Mouse (Mus musculus): ENCODE results near the gene Fam205c. TPM values are rescaled to one million over a fixed set of nuclear protein-coding genes. Genes with fewer than 3 reads are reported as not detected.
"Not testable (repeated sequence)": the region's sequence is repeated elsewhere in the genome, so short reads cannot be mapped to it uniquely, and the experiment has no call there.

Fam205c gene
- polyA plus RNA-seq, 1 experiment, result not detected

DNA sequence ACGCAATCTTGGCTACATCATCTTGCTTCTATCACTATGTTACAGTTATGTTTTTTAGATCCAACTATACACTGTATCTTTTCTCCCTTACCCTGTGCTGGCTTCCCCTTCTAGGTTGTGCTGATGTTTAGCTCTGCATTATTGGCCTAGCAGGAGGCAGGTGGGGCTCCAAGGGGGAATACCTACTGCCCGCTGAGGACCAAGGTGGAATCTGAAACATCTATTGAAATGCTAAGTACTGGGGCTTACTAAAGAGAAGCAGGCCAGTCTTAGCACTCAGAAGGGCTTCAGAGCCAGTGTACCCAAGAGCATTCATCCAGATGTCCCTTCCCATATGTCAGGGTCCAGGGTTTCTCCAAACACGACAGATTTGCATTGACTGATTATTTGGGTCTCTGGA, 24.9 kb upstream of the Fam205c start:
- H3K4me3 ChIP-seq (ENCODE audit: insufficient read depth, low read depth, low read length), result no peak overlapping the region
- H3K4me1 ChIP-seq (ENCODE audit: control insufficient read depth, insufficient read depth, insufficient read length, low read length), result no peaks in the 10 kb centered on the region
- H3K27ac ChIP-seq (replicated peaks; ENCODE audit: low read depth, low read length), result no peak overlapping the region

DNA sequence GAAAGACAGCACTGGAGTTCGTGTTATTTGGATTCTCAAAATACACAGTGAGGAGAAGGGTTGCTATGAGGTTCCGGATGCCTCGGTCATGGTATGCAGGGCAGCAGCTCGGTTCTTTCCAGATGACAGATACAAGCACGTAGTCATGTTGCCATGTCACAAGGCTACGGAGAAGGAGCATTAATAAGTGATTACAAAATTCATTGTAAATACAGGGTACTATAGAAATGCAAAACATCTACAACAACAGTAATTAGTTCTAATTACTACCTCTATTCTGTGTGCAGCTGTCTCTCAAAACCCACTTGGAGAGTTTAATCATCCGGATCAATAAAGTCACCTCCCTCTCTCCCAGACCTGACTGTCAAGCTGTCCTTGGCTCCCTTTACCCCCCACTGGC, 21.1 kb upstream of the Fam205c start:
- no peak overlapping the region for H3K4me3 ChIP-seq (ENCODE audit: insufficient read depth, low read depth, low read length)

DNA sequence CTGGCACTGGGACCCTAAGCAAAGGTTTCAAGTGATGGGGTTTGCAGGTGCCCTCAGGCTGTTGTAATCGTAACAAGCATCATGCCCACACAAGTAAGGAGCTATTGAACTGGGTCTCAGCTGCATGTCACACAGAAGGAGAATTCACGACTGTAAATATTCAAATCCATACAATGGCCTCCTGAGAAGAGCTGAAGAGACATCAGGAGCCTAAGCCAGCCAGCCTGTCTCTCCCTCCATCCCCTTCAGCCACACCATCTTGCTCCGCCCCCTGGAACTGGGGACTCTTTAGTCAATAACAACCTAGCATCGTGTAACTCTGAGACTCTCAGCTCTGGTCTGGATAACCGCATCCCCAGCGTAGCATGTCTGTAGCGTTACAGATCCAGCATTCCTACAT, 17.1 kb upstream of the Fam205c start:
- Histone ChIP-seq H3K27ac (replicated peaks; ENCODE audit: low read depth, low read length) (no peak overlapping the region), H3K4me1 (ENCODE audit: control insufficient read depth, insufficient read depth, insufficient read length, low read length) (no peaks in the 10 kb centered on the region), H3K4me3 (ENCODE audit: insufficient read depth, low read depth, low read length) (no peak overlapping the region)

More for the DNA sequence above, 21.1 kb upstream of the Fam205c start:
- no peak overlapping the region for H3K27ac ChIP-seq (replicated peaks; ENCODE audit: low read depth, low read length)
- H3K4me1 ChIP-seq (ENCODE audit: control insufficient read depth, insufficient read depth, insufficient read length, low read length), result no peaks in the 10 kb centered on the region

DNA sequence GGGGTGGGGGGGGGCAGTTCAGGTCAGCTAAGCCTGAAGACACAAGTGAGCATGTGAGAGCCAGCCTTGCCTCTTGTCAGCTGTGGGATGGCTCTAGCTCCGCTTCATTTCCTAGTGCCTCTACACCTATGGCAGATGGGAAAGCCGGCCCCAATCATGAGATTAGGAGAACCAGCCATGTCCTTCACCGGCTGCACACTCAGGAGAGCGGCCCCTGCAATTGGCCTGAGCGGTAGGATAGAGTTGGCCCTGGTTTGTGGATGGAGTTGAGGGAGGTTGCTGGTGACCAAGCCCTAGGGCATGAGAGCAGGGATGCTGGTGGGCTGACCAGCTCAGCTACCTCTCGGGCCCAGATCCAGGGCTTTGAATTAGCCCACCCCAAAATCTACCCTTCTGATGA, 14.8 kb upstream of the Fam205c start:
- Histone ChIP-seq H3K4me3 (ENCODE audit: insufficient read depth, low read depth, low read length) (no peak overlapping the region), H3K27ac (replicated peaks; ENCODE audit: low read depth, low read length) (no peak overlapping the region), H3K4me1 (ENCODE audit: control insufficient read depth, insufficient read depth, insufficient read length, low read length) (no peaks in the 10 kb centered on the region)

DNA sequence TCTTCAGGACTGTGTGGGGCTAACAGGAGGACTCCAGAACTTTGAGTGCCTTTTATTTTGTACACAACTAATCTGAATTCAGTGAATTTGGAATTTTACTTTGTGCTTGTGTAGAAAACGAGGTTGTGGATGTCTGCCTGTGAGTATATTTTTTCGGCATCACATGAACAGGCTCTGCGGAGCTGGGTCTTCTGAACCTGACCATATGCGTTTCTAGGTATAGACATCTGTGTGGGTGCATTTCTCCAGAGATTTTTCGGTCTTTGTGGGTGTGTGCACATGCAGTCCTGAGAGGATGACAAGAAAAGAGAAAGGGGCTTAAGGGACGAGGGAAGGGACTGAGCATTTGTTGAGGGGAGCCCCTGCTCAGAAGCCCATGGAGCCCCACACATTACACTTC, 12.9 kb upstream of the Fam205c start:
- Histone ChIP-seq H3K27ac (replicated peaks; ENCODE audit: low read depth, low read length) (no peak overlapping the region), H3K4me3 (ENCODE audit: insufficient read depth, low read depth, low read length) (no peak overlapping the region), H3K4me1 (ENCODE audit: control insufficient read depth, insufficient read depth, insufficient read length, low read length) (no peaks in the 10 kb centered on the region)

DNA sequence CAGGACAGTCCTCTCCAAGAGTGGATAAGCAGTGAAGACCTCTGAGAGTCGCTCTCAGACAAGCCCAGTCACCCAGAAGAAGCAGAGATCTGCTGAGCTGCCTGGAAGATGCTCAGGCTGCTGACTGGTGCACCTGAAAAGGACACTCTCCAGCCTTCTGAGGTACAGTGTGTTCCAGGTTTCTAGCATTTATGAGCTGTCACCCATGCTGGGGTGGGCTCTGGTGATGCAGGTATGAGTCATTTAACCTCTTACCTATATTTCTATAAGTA, 6.6 kb upstream of the Fam205c start:
- no peak overlapping the region for H3K4me3 ChIP-seq (ENCODE audit: insufficient read depth, low read depth, low read length)
- no peak overlapping the region for H3K27ac ChIP-seq (replicated peaks; ENCODE audit: low read depth, low read length)
- no peaks in the 10 kb centered on the region for H3K4me1 ChIP-seq (ENCODE audit: control insufficient read depth, insufficient read depth, insufficient read length, low read length)

DNA sequence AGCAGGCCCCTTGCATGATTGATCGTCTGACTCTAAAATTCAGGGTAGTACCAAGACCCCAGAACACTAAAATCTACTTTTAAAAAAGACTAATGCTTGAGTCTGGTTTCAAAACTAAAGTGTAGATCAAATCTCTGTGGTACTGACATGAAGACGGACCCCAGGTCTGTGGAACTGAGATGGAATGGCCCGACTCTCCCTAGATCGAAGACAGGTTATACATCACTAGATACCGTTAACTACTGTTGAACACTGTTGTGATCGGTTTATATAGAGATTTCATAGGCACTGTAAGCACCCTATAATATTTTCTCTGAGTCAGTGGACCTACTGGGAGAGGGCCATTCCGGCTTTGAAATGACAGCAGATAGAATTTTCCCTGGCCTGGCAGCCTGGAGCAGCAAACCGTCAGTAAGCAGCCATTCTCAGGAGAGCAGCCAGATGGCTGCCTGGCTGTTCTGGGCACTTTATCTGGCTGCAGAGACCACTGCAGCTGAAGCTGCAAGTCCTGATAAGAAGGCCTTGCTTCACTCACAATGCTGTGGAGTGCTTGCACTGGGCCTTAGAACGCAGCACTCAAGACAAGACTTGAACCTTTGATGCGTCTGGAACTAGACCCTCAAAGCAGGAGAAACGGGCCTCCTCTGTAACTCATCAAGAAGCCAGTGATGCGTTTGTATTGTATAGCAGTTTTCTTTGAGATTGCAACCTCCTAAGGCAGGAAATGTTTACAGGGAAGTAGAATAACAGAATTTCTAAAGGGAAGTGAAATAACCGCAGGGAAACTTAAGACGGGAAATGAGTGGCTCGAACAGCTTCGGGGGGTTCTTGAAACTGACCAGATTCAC, 6.0 kb upstream of the Fam205c start:
- Histone ChIP-seq H3K4me3 (ENCODE audit: insufficient read depth, low read depth, low read length) (no peak overlapping the region), H3K4me1 (ENCODE audit: control insufficient read depth, insufficient read depth, insufficient read length, low read length) (no peaks in the 10 kb centered on the region), H3K27ac (replicated peaks; ENCODE audit: low read depth, low read length) (0 out of 2 replicates have a peak overlapping the region, but pooled peaks have one; percentile 23)

DNA sequence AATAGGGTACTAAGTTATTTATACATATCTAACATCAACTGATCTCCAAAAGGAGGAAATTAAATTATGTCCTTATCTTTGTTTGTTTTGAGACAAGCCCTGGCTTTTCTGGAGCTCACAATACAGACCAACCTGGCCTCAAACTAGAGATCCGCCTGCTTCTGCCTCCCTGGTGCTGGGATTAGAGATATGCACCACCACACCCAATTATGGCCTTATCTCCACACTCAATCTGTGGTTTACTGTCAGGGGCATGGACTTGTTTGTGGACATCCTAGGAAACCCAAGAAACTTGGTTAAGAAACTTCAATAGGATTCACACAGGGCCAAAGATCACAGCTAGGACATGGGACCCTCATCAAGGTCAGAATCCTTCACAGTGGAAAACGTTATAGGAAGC, 3.6 kb upstream of the Fam205c start:
- no peaks in the 10 kb centered on the region for H3K4me1 ChIP-seq (ENCODE audit: control insufficient read depth, insufficient read depth, insufficient read length, low read length)
- no peak overlapping the region for H3K27ac ChIP-seq (replicated peaks; ENCODE audit: low read depth, low read length)
- no peak overlapping the region for H3K4me3 ChIP-seq (ENCODE audit: insufficient read depth, low read depth, low read length)

DNA sequence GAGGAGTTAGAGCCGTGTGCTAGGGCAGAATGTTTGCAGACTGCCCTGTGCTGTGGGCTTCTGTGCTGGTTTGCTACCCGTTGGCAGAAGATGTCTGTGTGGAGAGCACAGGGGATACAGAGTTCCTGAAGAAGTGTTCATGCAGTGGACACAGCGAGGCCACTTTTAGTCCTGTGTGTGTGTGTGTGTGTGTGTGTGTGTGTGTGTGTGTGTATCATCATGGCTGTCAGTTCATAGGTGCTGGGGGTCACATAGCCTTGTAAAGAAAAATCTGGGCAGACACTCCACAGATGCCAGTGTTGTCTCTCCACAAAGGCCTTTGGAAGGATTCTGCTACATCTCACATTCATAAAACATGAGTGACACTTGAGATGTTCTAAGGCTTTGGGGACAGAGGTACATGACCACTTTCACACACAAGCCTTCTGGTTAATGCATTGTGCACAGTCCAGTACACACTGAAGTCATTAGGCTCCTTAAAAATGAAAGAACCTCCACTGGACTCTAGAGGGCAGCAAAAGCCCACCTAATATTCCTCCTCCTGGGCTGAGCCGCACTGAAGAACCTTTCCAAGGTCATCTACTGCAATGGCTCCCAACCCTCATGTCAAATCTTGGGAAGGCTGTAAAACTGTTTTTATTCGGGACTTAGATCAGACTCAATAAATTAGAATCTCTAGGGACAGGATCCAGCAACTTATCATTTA, 2.7 kb upstream of the Fam205c start:
- Histone ChIP-seq H3K27ac (replicated peaks; ENCODE audit: low read depth, low read length) (no peak overlapping the region), H3K4me1 (ENCODE audit: control insufficient read depth, insufficient read depth, insufficient read length, low read length) (no peaks in the 10 kb centered on the region), H3K4me3 (ENCODE audit: insufficient read depth, low read depth, low read length) (no peak overlapping the region)

DNA sequence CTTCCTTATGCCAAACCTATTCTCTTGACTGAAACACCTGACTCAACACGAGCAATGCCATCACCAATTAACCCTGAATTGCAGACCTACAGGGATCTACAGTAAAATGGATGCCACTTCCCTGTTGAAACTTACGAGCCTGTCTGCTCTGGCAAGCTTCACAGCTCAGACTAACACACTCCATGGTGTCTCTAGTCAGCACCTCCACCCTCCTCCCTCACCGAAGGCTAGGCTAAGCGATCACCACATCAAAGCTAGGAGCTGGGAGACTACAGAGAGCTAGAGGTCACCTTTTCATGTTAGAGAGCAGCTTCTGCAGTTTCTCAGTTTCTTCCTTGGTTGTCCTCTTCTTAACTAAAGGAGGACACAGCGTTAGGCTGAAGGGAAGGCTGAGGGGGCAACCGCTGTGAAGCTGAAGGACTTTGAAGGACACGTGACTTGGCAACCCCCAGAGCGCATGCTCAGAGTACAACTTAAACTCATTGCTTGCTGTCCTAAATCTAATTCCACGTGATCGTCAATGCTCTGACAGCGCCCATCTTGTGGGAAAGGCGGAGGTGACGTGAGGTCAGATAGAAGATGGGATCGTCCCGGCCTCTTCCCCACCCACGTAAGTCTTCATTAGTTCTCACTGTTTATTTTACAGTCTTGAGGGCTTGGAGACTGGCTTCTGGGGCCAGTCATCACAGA, 1.1 kb downstream of the Fam205c start:
- no peak overlapping the region for H3K4me3 ChIP-seq (ENCODE audit: insufficient read depth, low read depth, low read length)
- H3K27ac ChIP-seq (replicated peaks; ENCODE audit: low read depth, low read length), result no peak overlapping the region

DNA sequence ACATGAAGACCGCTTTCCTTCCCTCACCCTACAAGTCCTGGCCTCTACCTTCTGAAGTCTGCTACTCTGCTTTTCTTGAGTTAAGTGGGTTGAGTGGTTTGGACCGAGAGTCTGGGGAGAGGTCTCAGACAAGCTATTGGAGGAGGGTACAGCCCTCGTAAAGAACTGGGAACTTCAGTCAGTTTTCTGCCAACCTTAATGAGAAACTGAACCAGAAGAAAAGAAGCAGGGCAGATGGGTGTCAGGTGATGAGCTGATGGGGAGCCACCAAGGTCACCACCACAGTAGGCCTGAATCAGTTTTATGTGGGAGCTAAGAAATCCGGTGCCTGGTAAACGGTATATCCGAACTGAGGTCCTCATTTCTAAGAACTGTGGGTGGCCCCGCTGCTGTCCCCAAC, 1.9 kb downstream of the Fam205c start:
- Histone ChIP-seq H3K4me1 (ENCODE audit: control insufficient read depth, insufficient read depth, insufficient read length, low read length) (no peaks in the 10 kb centered on the region), H3K27ac (replicated peaks; ENCODE audit: low read depth, low read length) (no peak overlapping the region), H3K4me3 (ENCODE audit: insufficient read depth, low read depth, low read length) (no peak overlapping the region)

More for the DNA sequence above, 1.1 kb downstream of the Fam205c start:
- H3K4me1 ChIP-seq (ENCODE audit: control insufficient read depth, insufficient read depth, insufficient read length, low read length), result no peaks in the 10 kb centered on the region

DNA sequence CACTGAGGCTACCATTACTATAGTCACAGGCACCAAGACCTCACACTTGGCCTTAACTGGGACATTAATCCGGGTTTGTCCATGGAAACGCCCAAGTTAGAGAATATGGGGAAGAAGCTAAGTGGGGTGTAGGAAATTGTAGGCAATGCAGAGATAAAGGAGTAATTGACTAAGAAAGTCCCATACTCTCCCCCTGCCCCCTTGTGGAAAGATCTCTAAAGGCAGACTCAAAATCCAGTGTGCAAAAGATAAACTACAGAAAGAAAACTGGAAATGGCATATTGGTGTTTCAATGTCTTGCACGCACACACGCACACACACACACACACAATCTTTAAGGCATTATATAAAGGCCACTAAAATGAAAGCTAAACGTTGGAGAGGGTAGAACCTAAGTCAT, 3.3 kb downstream of the Fam205c start:
- H3K4me1 ChIP-seq (ENCODE audit: control insufficient read depth, insufficient read depth, insufficient read length, low read length), result no peaks in the 10 kb centered on the region
- no peak overlapping the region for H3K4me3 ChIP-seq (ENCODE audit: insufficient read depth, low read depth, low read length)
- H3K27ac ChIP-seq (replicated peaks; ENCODE audit: low read depth, low read length), result no peak overlapping the region

DNA sequence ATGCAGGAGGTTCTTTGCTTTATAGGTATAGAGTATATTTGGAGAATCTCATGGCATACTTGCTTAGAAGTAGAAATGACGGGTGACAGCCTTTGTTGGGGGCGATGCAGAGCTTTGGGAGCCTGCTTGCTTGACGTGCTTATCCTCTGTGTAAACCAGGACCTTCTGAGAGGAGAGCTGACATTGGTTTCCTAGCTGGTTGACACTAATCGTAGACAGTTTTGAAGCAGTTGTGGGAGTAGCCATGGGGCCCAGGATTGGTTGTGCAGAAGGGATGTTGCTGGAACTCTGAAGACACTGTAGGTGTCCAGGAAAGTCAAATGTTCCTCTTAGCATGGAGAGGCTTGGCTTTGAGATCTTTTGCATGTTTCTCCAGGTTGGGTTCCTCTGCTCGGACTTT, 5.8 kb downstream of the Fam205c start:
- Histone ChIP-seq H3K27ac (replicated peaks; ENCODE audit: low read depth, low read length) (no peak overlapping the region), H3K4me3 (ENCODE audit: insufficient read depth, low read depth, low read length) (no peak overlapping the region), H3K4me1 (ENCODE audit: control insufficient read depth, insufficient read depth, insufficient read length, low read length) (no peaks in the 10 kb centered on the region)

DNA sequence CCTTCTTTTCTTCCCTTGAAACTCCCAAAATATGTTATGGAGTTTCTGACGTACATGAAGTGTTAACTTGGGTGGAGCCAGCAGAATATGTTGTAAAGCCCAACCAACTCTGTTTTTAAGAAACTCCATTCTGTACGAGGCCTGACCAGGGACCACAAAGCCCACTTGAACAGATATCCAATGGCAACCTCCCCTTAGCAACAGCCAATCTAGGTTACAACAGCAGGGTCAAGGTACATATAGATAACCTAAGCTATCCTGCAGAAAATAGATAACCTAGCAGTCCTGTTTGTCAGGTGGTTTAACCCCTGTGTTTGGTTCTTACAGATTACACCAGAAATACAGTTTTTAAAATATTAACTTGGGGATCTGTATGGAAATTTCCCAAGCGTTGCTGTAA, 6.6 kb downstream of the Fam205c start:
- Histone ChIP-seq H3K4me3 (ENCODE audit: insufficient read depth, low read depth, low read length) (no peak overlapping the region), H3K4me1 (ENCODE audit: control insufficient read depth, insufficient read depth, insufficient read length, low read length) (no peaks in the 10 kb centered on the region), H3K27ac (replicated peaks; ENCODE audit: low read depth, low read length) (no peak overlapping the region)

DNA sequence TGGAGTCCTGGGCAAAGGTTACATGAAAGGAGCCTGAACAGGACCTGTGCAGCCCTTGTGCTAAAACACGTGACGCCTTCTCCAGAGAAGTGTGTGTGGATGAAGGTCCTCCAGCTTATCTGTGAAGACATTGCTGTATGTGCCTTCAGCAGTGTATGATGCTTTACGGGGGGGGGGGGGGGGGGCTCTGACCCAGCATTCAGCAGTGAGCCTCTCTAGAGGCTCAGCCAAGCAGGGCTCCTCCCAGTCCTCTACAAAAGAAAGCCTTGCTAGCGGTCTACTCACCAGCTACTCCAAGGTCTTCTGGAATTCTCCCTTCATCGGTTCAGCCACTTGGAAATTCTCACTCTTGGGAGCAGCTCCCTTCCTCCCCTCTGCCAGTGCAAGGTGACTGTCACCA, 10.5 kb downstream of the Fam205c start:
- H3K27ac ChIP-seq (replicated peaks; ENCODE audit: low read depth, low read length); H3K4me3 ChIP-seq (ENCODE audit: insufficient read depth, low read depth, low read length); H3K4me1 ChIP-seq (ENCODE audit: control insufficient read depth, insufficient read depth, insufficient read length, low read length): not testable (repeated sequence)

DNA sequence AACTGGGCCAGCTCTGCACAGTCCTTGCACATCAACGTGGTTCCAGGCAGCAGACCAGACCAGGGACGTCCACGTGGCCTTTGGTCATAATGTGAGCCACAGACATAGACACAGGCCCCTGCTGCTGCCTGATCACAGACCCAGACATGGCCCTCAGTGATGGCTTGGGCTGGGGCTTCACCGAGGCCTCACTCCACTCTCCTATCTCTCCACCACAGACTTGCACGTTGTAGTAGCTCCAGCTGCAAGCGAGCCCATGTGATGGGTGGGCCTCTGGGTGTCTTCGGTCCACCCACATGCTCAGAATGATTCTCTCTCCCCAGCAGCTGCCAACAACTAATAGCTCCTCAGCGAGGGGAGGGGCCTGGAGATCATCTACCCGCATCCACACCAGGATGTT, 13.6 kb downstream of the Fam205c start:
- not testable (repeated sequence) for H3K4me1 ChIP-seq (ENCODE audit: control insufficient read depth, insufficient read depth, insufficient read length, low read length); H3K27ac ChIP-seq (replicated peaks; ENCODE audit: low read depth, low read length); H3K4me3 ChIP-seq (ENCODE audit: insufficient read depth, low read depth, low read length)

Measured in brown adipose tissue, adult 24 weeks (tissue).